15 mouse cellular contexts compared by ENCODE assay signal in the genomic region with DNA sequence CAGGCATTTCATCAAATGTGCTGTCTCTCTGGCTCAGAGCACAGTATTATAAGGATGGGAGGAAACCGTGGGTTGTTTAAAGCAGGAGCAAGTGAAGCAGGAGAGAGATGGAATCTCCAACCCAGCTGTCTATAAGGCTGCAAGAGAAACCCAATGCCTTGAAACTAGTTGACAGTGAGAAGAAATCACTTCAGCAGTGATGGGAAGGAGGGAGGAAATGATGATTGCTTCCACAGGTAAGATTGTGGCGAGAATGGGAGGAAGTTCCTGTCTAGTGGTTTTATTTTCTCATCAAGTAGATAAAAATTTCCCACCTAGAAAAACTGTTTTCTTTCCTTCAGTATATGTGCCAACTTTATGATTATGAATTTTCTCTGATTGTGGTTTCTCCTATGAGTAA.
"Had no signal": no experiment of that assay in that cellular context is flagged by ENCODE, and none has a peak within 500 bp of the region (broad histone marks: within the 10 kb centered on the region; RNA-seq: fewer than 3 reads in every experiment).

No protein-coding gene starts in this region.

- H3K27me3 ChIP-seq: kidney, embryonic 15.5 days; limb, embryonic 13.5 days; stomach, embryonic 15.5 days had no signal

- ATAC-seq: lung, postnatal 0 days had no signal

- H3K27ac ChIP-seq: kidney, embryonic 15.5 days; limb, embryonic 13.5 days; liver, embryonic 14.5 days; stomach, embryonic 15.5 days had no signal

- DNase-seq: kidney, adult 2 months; kidney, postnatal 14 days; layer of hippocampus, adult 9-11 months; left cerebral cortex, postnatal 4 days; lung, adult 2 months; lung, postnatal 36 days; midbrain, embryonic 14.5 days; right cerebral cortex, postnatal 14 days; thymus, adult 2 months; thymus, postnatal 25 days had no signal

- H3K36me3 ChIP-seq: kidney, embryonic 15.5 days; limb, embryonic 13.5 days; stomach, embryonic 15.5 days had no signal

- H3K4me1 ChIP-seq: kidney, embryonic 15.5 days; stomach, embryonic 15.5 days had no signal

- H3K9me3 ChIP-seq: kidney, embryonic 15.5 days; limb, embryonic 13.5 days; stomach, embryonic 15.5 days had no signal

- H3K4me3 ChIP-seq: kidney, embryonic 15.5 days; limb, embryonic 13.5 days; stomach, embryonic 15.5 days had no signal
